Mouse (Mus musculus): ENCODE measurements around the gene Slfn9. TPM values are rescaled to one million over a fixed set of nuclear protein-coding genes. Genes with fewer than 3 reads are reported as not detected.
A peak's percentile ranks its signal among the peaks of the same experiment; 100 is the strongest.
"Not testable (repeated sequence)": the region's sequence is repeated elsewhere in the genome, so short reads cannot be mapped to it uniquely, and the experiment has no call there.

Slfn9 gene
- total RNA-seq, 2 experiments from 2014 or later, result 0.27 to 0.49 TPM

DNA sequence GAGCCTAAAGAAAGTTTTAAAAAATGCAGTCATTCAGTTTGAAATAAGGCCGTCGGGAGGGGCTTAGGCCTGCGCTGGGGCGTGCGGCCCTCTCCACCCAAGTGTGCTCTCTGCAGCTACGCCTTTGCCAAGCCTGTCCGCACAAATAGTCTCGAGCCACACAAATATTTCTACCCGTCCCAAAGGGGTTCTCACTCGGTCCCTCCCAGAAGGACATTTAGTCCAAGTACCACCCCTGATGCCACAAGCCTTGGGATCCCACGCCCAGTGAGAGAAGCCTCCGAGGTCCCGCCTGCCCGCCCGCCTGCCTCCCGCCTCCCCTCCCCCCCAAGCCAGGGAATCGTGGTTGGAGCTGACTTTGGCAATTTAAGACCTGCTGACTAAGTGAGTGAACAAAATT lies 8.4 kb downstream of the Slfn9 start:
- TF ChIP-seq CTCF (conservative IDR thresholded peaks at IDR 0.05), result no peak
- H3K4me3 ChIP-seq, result no peak overlapping the region
- no peak overlapping the region for H3K27ac ChIP-seq
- no peak for DNase-seq (ENCODE audit: low spot score in 2 of 2)

DNA sequence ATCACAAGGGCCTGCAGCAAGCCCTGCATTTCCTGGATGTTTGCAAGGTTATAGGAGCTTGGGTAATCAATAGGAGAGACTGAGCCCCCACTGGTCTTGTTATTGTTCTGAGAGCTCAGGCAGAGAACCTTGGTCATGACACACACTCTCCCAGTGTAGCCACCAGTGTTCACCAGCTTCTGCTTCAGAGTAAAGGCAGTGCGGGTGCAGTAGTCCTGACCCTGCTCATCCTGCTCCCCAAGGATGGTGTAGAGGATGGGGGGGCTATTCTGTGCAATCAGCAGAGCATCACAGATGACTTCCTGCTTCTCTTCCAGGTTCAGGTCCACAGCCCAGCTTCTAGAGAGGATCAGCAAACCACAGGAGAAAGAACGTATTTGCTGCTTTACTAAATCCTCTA lies 9.2 kb downstream of the Slfn9 start:
- DNase-seq (ENCODE audit: low spot score in 2 of 2); H3K4me3 ChIP-seq; H3K27ac ChIP-seq: not testable (repeated sequence)

DNA sequence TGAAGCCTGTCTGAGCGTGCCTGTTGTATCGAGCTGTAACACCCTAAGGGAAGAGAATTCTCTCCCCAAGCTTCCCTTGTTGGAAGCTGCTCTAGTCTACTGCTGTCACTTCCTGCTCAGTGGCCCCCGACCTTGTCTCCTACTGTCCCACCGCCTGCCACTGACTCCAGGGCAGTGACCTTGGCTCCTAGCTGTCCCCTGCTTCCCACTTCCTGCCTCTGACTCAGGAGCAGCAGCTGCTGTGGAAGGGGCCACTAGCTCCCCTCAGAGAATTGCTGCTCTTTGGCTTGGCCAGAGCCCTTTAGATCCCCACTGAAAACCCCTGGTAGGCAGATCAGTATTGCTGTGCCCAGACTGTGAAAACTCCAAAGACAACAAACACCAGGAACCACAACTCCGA lies 17.7 kb downstream of the Slfn9 start:
- Histone ChIP-seq H3K4me3 (no peak overlapping the region), H3K27ac (no peak overlapping the region)
- DNase-seq (ENCODE audit: low spot score in 2 of 2), result no peak
- no peak for TF ChIP-seq CTCF (conservative IDR thresholded peaks at IDR 0.05)

DNA sequence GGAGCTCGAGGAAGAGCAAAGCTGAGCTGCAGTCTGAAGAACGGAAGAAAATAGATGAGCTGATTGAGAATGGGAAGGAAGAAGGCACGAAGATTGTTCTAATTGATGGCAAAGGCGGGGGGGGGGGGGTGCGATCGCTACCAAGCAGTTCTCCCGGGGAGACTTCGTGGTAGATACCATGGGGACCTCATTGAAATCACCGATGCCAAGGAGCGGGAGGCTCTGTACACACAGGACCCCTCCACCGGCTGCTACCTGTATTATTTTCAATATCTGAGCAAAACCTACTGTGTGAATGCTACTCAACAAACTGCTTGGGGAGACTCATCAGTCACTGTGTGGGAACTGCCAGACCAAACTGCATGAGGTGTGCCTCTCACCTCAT lies 20.0 kb downstream of the Slfn9 start:
- DNase-seq (ENCODE audit: low spot score in 2 of 2), result no peak
- no peak overlapping the region for H3K4me3 ChIP-seq
- H3K27ac ChIP-seq, result no peak overlapping the region
- no peak for TF ChIP-seq CTCF (conservative IDR thresholded peaks at IDR 0.05)

DNA sequence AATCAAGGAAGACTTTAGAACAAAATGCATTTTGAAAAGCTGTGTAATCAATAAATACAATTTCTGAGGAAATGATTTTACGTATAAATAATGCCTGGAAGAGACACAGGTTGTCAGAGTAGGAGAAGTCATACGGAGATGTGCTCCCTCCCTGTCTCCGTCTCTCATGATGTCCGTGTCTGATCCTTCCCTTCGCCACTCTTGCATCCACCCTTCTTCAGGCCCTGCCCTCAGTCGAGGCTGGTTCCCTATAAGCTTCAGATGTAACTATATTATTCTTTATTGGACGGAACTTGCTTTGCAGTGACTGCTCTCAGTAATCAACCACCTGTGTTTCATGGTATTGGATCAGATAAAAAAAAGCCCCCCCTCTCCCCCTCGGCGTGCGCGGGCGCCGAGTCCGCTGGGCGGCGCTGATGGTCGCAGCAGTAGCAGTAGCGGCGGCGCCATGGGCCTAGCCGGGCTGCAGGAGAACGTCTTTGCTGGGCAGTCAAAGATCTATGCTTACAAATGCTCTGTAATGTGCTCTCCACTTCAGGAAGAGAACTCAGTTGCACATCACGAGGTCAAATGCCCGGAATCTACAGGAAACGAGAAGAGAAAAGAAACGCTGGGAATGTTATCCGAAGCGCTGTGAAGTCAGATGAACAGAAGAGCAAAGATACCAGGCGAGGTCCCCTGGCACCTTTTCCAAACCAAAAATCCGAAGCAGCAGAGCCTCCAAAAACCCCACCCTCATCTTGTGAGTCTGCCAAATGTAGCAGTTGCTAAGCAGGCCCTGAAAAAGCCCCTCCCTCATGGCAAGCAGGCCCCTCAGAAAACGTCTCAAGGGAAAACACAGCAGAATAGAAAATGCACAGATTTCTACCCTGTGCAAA lies 20.7 kb downstream of the Slfn9 start:
- DNase-seq (ENCODE audit: low spot score in 2 of 2), result no peak
- TF ChIP-seq CTCF (conservative IDR thresholded peaks at IDR 0.05), result peak; percentile 73
- Histone ChIP-seq H3K27ac (no peak overlapping the region), H3K4me3 (peak overlapping the region; percentile 31)

DNA sequence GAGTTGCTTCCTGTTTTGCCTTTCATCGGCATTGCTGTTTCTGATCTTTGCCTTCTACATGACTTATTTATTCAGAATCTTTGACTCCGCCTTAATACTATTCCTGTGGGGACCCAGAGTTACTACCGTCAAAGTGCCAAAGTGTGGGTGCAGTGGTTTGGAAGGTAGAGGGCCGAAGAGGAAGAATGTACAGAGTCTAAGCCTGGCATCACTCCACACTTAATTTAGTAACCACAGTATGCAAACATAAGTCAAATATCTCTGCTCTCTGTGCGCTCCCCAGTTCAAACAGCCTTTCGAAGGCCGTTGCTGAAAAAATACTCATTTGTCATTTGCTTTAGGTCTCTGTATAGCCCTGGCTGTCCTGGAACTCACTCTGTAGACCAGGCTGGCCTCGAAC lies 29.4 kb downstream of the Slfn9 start:
- no peak overlapping the region for H3K27ac ChIP-seq
- no peak for DNase-seq (ENCODE audit: low spot score in 2 of 2)
- TF ChIP-seq CTCF (conservative IDR thresholded peaks at IDR 0.05), result no peak
- H3K4me3 ChIP-seq, result no peak overlapping the region

DNA sequence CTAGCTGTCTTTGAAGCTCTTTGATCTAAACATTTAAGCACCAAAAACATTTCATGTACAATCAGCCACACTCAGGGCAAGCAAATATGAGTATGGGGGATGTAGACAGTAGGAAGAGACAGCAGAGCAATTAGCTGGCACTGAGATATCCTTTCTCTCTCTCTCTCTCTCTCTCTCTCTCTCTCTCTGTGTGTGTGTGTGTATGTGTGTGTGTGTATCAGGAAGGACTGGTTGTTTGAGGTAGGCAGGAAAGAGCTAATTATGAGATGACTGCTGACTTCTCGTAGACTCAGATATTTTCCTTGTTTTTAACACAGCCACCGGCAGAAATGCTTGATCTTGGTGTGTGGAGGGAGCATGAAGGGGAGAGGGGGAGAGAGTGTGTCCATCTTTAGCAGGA lies 29.9 kb downstream of the Slfn9 start:
- no peak for DNase-seq (ENCODE audit: low spot score in 2 of 2)
- TF ChIP-seq CTCF (conservative IDR thresholded peaks at IDR 0.05), result no peak
- no peak overlapping the region for H3K27ac ChIP-seq
- H3K4me3 ChIP-seq, result no peak overlapping the region

DNA sequence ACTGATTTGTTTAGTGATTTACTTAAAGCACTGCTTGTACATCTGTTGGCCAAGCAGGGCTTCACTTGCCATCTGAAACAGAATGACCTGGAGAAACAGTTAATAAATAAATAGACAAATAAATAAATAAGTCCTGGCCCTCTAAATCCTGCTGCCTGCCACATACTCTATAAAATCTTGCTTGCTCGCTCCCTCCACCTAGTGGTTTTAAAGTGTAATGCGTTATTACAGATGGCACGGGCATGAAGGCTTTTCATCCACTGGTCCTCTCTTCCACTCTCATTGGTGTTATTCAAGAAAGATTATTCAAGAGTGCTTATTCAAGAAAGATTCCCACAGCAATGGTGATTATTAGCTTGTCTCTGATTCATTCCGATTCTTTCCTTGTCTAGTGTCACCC lies 32.0 kb downstream of the Slfn9 start:
- peak; percentile 10 to 33 for DNase-seq (ENCODE audit: low spot score in 2 of 2)
- peak; percentile 91 for TF ChIP-seq CTCF (conservative IDR thresholded peaks at IDR 0.05)
- no peak overlapping the region for H3K4me3 ChIP-seq
- no peak overlapping the region for H3K27ac ChIP-seq

DNA sequence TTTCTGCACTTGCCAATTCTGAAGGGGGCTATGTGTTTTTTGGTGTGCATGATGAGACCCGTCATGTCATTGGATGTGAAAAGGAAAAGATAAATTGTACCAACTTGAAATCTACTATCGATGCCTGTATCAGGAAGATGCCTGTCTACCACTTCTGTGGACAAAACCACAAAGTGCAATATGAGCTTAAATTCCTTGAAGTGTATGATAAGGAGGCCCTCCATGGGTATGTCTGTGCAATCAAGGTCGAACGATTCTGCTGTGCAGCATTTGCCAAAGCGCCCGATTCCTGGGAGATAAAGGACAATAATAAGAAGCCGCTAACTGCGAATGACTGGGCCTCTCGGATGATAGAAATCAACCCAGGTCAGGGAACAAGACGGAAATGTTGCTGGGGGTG lies 34.7 kb downstream of the Slfn9 start:
- DNase-seq (ENCODE audit: low spot score in 2 of 2), result no peak
- Histone ChIP-seq H3K4me3 (no peak overlapping the region), H3K27ac (no peak overlapping the region)
- TF ChIP-seq CTCF (conservative IDR thresholded peaks at IDR 0.05), result no peak

DNA sequence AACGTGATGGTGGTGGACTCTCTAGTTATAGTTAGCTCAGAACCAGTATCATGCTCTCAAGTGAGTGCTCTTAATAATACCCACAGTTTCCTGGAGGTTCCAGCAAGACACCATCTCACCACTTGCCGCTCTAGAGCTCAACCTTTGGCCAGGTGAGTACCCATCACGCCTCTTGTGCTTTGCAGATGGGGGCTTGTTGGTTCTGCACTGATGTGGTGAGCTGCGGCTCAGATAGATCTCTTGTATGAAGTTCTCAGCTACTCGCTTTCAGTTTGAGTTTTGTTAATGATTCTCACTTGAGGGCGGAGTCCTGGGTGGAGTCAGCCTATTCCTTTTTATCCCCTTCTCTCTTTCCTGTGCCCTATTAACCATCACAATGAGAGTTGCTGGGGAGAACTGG lies 37.0 kb downstream of the Slfn9 start:
- Histone ChIP-seq H3K27ac (no peak overlapping the region), H3K4me3 (no peak overlapping the region)
- DNase-seq (ENCODE audit: low spot score in 2 of 2), result no peak
- no peak for TF ChIP-seq CTCF (conservative IDR thresholded peaks at IDR 0.05)

DNA sequence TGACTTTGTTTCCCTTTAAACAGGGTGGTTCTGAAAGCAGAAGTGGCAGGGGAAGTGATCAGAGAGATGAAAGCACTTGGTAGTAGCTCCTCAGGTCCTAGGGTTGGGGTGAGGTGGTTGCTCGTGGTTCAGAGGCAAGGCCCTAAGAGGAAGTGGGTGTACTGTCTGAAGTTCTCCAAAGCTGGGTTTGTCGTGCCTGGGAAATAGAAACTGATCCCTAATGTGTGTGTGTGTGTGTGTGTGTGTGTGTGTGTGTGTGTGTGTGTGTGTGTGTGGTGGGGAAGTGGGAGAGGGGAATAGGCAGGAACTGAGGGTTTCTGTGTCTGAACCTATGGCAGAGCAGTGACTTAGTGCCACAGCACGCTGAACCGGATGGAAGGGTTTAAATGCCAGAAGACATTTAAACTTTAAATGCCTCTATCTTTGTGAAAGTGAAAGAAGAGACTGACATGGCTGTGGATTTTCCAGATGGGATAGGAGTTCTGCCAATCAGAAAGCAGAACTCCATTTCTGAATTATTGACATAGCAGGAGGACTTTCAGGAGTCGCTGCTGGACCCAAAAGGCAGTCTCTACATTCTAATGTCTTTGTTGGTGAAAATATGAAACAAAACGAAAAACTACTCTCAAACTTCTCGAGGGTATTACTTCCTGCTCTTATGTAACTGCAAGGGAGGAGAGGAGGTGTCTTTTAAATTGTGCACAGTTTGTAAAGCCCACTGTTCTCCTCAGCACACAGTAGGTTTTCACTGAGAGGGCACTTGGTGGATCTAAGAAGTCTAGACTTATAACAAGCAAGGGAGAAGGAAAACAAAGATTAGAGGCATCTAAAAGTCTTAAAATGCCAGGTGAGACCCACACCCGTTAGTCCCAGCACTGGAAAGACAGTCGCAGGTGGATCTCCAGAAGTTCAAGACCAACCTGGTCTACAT lies 38.8 kb downstream of the Slfn9 start:
- H3K27ac ChIP-seq, result no peak overlapping the region; the same call in 1 of the 2 replicates
- peak overlapping the region; percentile 37; the same call in 1 of the 2 replicates for H3K4me3 ChIP-seq
- no peak for TF ChIP-seq CTCF (conservative IDR thresholded peaks at IDR 0.05)
- no peak for DNase-seq (ENCODE audit: low spot score in 2 of 2)

DNA sequence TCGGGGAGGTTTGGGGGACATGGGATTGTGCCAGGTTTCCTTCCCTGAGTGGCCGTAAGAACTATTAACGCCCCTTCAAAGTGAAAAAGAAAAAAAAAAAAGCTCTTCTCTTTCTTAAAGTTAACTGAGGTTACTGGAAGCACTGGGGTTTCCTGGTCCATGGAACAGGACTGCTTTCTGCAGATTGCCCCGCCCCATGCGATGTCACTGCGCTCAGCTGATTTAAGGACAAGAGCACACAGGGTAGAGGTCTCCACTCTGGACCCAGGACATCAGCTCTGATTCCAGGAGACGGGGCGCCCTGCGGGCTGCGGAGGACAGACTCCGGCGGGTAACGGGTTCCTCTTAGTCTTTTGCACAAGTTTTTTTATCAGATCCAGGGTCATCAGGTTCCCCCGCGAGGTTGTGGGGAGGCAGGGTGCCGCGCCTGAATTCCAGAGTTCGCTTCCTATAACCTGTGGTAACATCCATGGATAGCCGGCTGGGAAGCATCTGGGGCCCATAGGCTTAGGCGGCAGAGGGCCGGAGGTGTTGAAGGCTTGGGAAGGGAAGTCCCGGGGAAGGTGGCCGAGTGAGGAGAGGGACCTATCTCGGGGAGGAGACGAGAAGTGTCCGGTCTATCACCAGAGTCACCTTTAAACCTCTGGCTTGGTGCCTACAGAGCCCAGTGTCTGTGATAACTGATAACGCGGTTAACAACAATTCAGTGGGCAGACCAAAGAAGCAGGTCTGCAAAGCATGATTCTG lies 39.6 kb downstream of the Slfn9 start:
- H3K27ac ChIP-seq, result peak overlapping the region; percentile 73
- peak overlapping the region; percentile 37 for H3K4me3 ChIP-seq
- no peak for DNase-seq (ENCODE audit: low spot score in 2 of 2)
- TF ChIP-seq CTCF (conservative IDR thresholded peaks at IDR 0.05), result no peak
